Mouse (Mus musculus) liver, embryonic 14.5 days (tissue): ENCODE measurements around the gene Fam124a. TPM values are rescaled to one million over a fixed set of nuclear protein-coding genes. Genes with fewer than 3 reads are reported as not detected.

Source experiments
- ATAC-seq: fragments of 200-750 bp; cut with Nextera tagmentation; 2 replicates; pipeline ENCODE4 v1.8.0; 2017; ENCODE audit warnings: moderate number of reproducible peaks, mild to moderate bottlenecking, moderate library complexity; ENCODE audit not compliant: insufficient read depth
- DNase-seq, 3 experiments: peaks; one replicate each; pipeline ENCODE4 v3.0.0-alpha.2; 2012 to 2013; ENCODE audit warnings: low read depth in 3 of 3, low spot score in 3 of 3
- H3K27ac ChIP-seq: fragments of 300-500 bp; sonication (generic); 2 replicates; pipeline ENCODE4 v1.5.1; 2014; ENCODE audit warnings: moderate library complexity, mild to moderate bottlenecking, control low read depth, inconsistent platforms
- H3K27me3 ChIP-seq: fragments of 300-500 bp; sonication (generic); 2 replicates; pipeline ENCODE4 v1.6.1; 2014; ENCODE audit warnings: mild to moderate bottlenecking, low read length, moderate library complexity; ENCODE audit not compliant: control insufficient read depth, insufficient read depth
- H3K36me3 ChIP-seq: fragments of 300-500 bp; sonication (generic); replicated peaks from 2 replicates; pipeline ENCODE4 v1.6.1; 2014; ENCODE audit warnings: low read depth; ENCODE audit not compliant: control insufficient read depth, insufficient read depth
- H3K4me1 ChIP-seq, 2 experiments: fragments of 200-500 bp in 1 of 2; fragments of 300-500 bp in 1 of 2; sonication (generic) in 1 of 2; replicated peaks; 2 replicates each; pipeline ENCODE4 v1.6.1; 2012 to 2014; ENCODE audit warnings: antibody characterized with exemption in 1 of 2, inconsistent platforms in 1 of 2, low read length in 1 of 2; ENCODE audit not compliant: control insufficient read depth in 2 of 2, insufficient read depth in 2 of 2
- H3K4me2 ChIP-seq: fragments of 300-500 bp; sonication (generic); 2 replicates; pipeline ENCODE4 v1.6.1; 2014; ENCODE audit warnings: low read depth, mild to moderate bottlenecking, control low read depth, moderate library complexity
- H3K4me3 ChIP-seq, 2 experiments: fragments of 200-500 bp in 1 of 2; fragments of 300-500 bp in 1 of 2; sonication (generic) in 1 of 2; 2 replicates each; pipeline ENCODE4 v1.5.1; 2012 to 2014; ENCODE audit warnings: low read depth in 2 of 2, low read length in 2 of 2, mild to moderate bottlenecking in 2 of 2, control low read depth in 1 of 2, inconsistent platforms in 1 of 2, moderate library complexity in 1 of 2; ENCODE audit not compliant: insufficient read depth in 1 of 2
- H3K9ac ChIP-seq: fragments of 300-500 bp; sonication (generic); replicated peaks from 2 replicates; pipeline ENCODE4 v1.6.1; 2014; ENCODE audit warnings: mild to moderate bottlenecking, control low read depth, moderate library complexity
- H3K9me3 ChIP-seq: fragments of 300-500 bp; sonication (generic); 2 replicates; pipeline ENCODE4 v1.6.1; 2016; ENCODE audit warnings: low read length, mixed read lengths; ENCODE audit not compliant: control insufficient read depth
- CTCF ChIP-seq: IDR thresholded peaks from 2 replicates; pipeline ENCODE4 v1.5.1; 2016; ENCODE audit warnings: antibody characterized with exemption, low read depth, control low read depth
- EP300 ChIP-seq: IDR thresholded peaks from 2 replicates; pipeline ENCODE4 v1.6.1; 2016; ENCODE audit warnings: antibody characterized with exemption, low read depth
- WGBS: fragments of 180-500 bp; shearing (Covaris S2); extraction: QIAGEN DNeasy Blood & Tissue Kit; methylation state at CpG from one replicate; pipeline ENCODE4 v1.1.7; 2014; ENCODE audit not compliant: insufficient replicate concordance; 5-methylcytosine and 5-hydroxymethylcytosine counted together
- polyA plus RNA-seq, 2 experiments: library from polyadenylated mRNA; depleted of rRNA in 1 of 2; stranded (reverse) in 1 of 2; unstranded in 1 of 2; fragments of >200 nt; fragmentation: Nextera tagmentation in 1 of 2; extraction: Ambion mirVana in 1 of 2; gene quantifications; 2 replicates each; pipeline versions ENCODE4 v1.2.1 to v1.2.3; 2012 to 2014

Gene Fam124a
- polyA plus RNA-seq, 2 experiments = 1.4 to 1.8 TPM

GRCm38 (mm10) chr14:62573454-62573853, 17.9 kb downstream of the Fam124a start:
- ATAC-seq = no peak
- Histone ChIP-seq H3K36me3 (no peaks in the 10 kb centered on the region), H3K4me1 (no peaks in the 10 kb centered on the region), H3K9ac (no peak overlapping the region), H3K4me3 (no peak overlapping the region), H3K9me3 (no peaks in the 10 kb centered on the region), H3K27ac (no peak overlapping the region), H3K27me3 (no peaks in the 10 kb centered on the region), H3K4me2 (no peak overlapping the region)
- no peak for TF ChIP-seq CTCF
- no peak for TF ChIP-seq EP300
- 0% methylated on average over 2 of the region's 3 CpGs for WGBS
- no peak for DNase-seq

- Histone ChIP-seq H3K4me3 (no peak overlapping the region), H3K4me1 (no peaks in the 10 kb centered on the region), H3K9me3 (no peaks in the 10 kb centered on the region), H3K9ac (no peak overlapping the region), H3K27ac (no peak overlapping the region), H3K4me2 (no peak overlapping the region), H3K27me3 (no peaks in the 10 kb centered on the region), H3K36me3 (no peaks in the 10 kb centered on the region)
- ATAC-seq = no peak
- DNase-seq = no peak
- 53% methylated on average over 6 of the region's 6 CpGs for whole genome bisulfite sequencing
- TF ChIP-seq CTCF = no peak
- no peak for TF ChIP-seq EP300
Observed at GRCm38 (mm10) chr14:62574906-62575305, 19.4 kb downstream of the Fam124a start.

- no peak for TF ChIP-seq CTCF
- TF ChIP-seq EP300 = no peak
- H3K27ac ChIP-seq = no peak overlapping the region
- WGBS = 58% methylated on average over 8 of the region's 8 CpGs
- no peak overlapping the region for H3K4me3 ChIP-seq
- no peaks in the 10 kb centered on the region for H3K36me3 ChIP-seq
- no peak overlapping the region for H3K4me2 ChIP-seq
- no peak for ATAC-seq
- no peaks in the 10 kb centered on the region for H3K9me3 ChIP-seq
- H3K4me1 ChIP-seq = no peaks in the 10 kb centered on the region
- no peak overlapping the region for H3K9ac ChIP-seq
- H3K27me3 ChIP-seq = no peaks in the 10 kb centered on the region
- DNase-seq = no peak
Observed at GRCm38 (mm10) chr14:62575862-62576261, 20.3 kb downstream of the Fam124a start.

- Histone ChIP-seq H3K4me2 (no peak overlapping the region), H3K4me3 (no peak overlapping the region), H3K9ac (no peak overlapping the region), H3K4me1 (no peaks in the 10 kb centered on the region; a peak in 1 of 4 replicates), H3K27ac (no peak overlapping the region), H3K36me3 (no peaks in the 10 kb centered on the region), H3K27me3 (no peaks in the 10 kb centered on the region), H3K9me3 (no peaks in the 10 kb centered on the region)
- 75% methylated on average over 3 of the region's 3 CpGs for WGBS
- TF ChIP-seq EP300 = no peak
- TF ChIP-seq CTCF = no peak
- ATAC-seq = no peak
- no peak for DNase-seq
Observed at GRCm38 (mm10) chr14:62580945-62581344, 25.4 kb downstream of the Fam124a start.

GRCm38 (mm10) chr14:62581768-62582167, 26.2 kb downstream of the Fam124a start:
- 69% methylated on average over 9 of the region's 9 CpGs for WGBS
- Histone ChIP-seq H3K4me2 (no peak overlapping the region), H3K4me1 (no peaks in the 10 kb centered on the region; a peak in 1 of 4 replicates)

More at GRCm38 (mm10) chr14:62581768-62582167, 26.2 kb downstream of the Fam124a start:
- DNase-seq (no peak), ATAC-seq (no peak)
- Histone ChIP-seq H3K4me3 (no peak overlapping the region), H3K27me3 (no peaks in the 10 kb centered on the region), H3K9ac (no peak overlapping the region), H3K36me3 (no peaks in the 10 kb centered on the region), H3K9me3 (no peaks in the 10 kb centered on the region), H3K27ac (no peak overlapping the region)
- TF ChIP-seq CTCF (no peak), EP300 (no peak)
